In the genomic region with DNA sequence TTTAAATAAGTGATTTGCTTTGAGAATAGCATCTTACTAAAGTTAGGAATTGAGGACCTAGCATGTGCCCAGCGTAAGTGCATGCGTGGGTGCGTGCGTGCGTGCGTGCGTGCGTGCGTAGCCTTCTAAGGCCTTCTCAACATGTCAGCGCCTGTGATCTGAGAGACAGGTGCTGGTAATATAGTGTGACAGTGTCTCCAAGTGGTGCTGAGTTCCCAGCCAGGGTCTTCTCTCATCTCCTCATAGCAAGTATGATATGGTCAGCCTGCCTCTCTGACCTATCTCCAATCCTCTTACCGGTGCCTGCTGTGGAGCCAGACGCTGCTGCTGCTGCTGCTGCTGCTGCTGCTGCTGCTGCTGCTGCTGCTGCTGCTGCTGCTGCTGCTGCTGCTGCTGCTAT, we compare ENCODE assay signal across 31 mouse cellular contexts.
"Had no signal": no experiment of that assay in that cellular context is flagged by ENCODE, and none has a peak within 500 bp of the region (broad histone marks: within the 10 kb centered on the region; RNA-seq: fewer than 3 reads in every experiment).

No protein-coding gene starts in this region.

- H3K9ac ChIP-seq: heart, embryonic 12.5 days; heart, embryonic 13.5 days; heart, embryonic 15.5 days; hindbrain, embryonic 12.5 days; hindbrain, embryonic 14.5 days; hindbrain, embryonic 15.5 days; intestine, embryonic 15.5 days; kidney, embryonic 15.5 days had no signal

- H3K27ac ChIP-seq: heart, embryonic 13.5 days; heart, embryonic 15.5 days; hindbrain, embryonic 12.5 days; hindbrain, embryonic 14.5 days; hindbrain, embryonic 15.5 days; intestine, embryonic 15.5 days; kidney, embryonic 15.5 days; kidney, postnatal 0 days; layer of hippocampus, adult 2 months; left cerebral cortex, adult 2 months had no signal

- DNase-seq: heart, postnatal 10 days; heart, postnatal 36 days; kidney, adult 11 months; kidney, adult 18-20 months; kidney, adult 2 months; kidney, adult 8-10 months; kidney, adult 9 months; kidney, postnatal 10 days; kidney, postnatal 14 days; kidney, postnatal 36 days; layer of hippocampus, adult 9-11 months; layer of hippocampus, postnatal 36 days had no signal

- H3K4me3 ChIP-seq: heart, embryonic 12.5 days; heart, embryonic 13.5 days; heart, embryonic 15.5 days; hindbrain, embryonic 10.5 days; hindbrain, embryonic 12.5 days; hindbrain, embryonic 13.5 days; hindbrain, embryonic 15.5 days; intestine, embryonic 15.5 days; kidney, embryonic 15.5 days; layer of hippocampus, adult 2 months; left cerebral cortex, adult 2 months had no signal

- H3K9me3 ChIP-seq: heart, embryonic 12.5 days; heart, embryonic 13.5 days; heart, embryonic 15.5 days; hindbrain, embryonic 10.5 days; hindbrain, embryonic 12.5 days; hindbrain, embryonic 13.5 days; hindbrain, embryonic 15.5 days; intestine, embryonic 15.5 days; kidney, embryonic 15.5 days had no signal

- H3K27me3 ChIP-seq: heart, embryonic 12.5 days; heart, embryonic 13.5 days; heart, embryonic 15.5 days; hindbrain, embryonic 12.5 days; hindbrain, embryonic 13.5 days; hindbrain, embryonic 15.5 days; intestine, embryonic 15.5 days; kidney, embryonic 15.5 days had no signal

- H3K36me3 ChIP-seq: intestine, embryonic 15.5 days had no signal

- ATAC-seq: hindbrain, embryonic 16.5 days; hindbrain, postnatal 0 days; inflammation-experienced regulatory T-cells, adult 6 months; intestine, embryonic 15.5 days; intestine, embryonic 16.5 days; intestine, postnatal 0 days had no signal

- H3K4me2 ChIP-seq: heart, embryonic 11.5 days; heart, embryonic 12.5 days; heart, embryonic 13.5 days; heart, embryonic 15.5 days; hindbrain, embryonic 12.5 days; hindbrain, embryonic 13.5 days; hindbrain, embryonic 14.5 days; hindbrain, embryonic 15.5 days; intestine, embryonic 15.5 days; kidney, embryonic 15.5 days had no signal
